Comparison of ENCODE assay signal across 17 mouse cellular contexts in the genomic region with DNA sequence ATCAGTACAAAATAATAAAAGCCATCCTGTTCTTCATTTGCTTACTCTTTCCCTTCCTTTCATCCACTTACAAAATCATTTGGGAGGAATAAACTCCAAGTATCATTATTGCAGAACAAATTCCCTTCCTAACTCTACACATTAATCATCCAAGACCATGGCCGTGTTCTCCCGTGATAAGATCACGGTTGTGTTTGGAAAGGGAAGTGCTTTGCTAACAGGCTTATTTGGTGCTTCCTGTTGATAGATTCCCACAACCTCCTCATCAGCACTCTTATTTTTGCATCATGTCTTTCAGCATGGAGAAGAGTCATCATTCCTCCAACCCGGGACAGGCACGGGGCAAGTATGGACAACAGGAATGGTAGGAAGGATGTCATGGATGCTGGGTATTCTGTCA. TPM values are rescaled to one million over a fixed set of nuclear protein-coding genes. Genes with fewer than 3 reads are reported as not detected.
"Had no signal": no experiment of that assay in that cellular context is flagged by ENCODE, and none has a peak within 500 bp of the region (broad histone marks: within the 10 kb centered on the region; RNA-seq: fewer than 3 reads in every experiment).

No protein-coding gene starts in this region.

- H3K9ac ChIP-seq: lung, embryonic 15.5 days; midbrain, embryonic 13.5 days; midbrain, embryonic 15.5 days; neural tube, embryonic 12.5 days; stomach, embryonic 15.5 days had no signal

- H3K4me1 ChIP-seq: lung, embryonic 15.5 days; neural tube, embryonic 12.5 days; stomach, embryonic 15.5 days had no signal

- H3K4me3 ChIP-seq: lung, embryonic 15.5 days; megakaryocyte, embryonic 14.5 days; midbrain, embryonic 13.5 days; midbrain, embryonic 15.5 days; neural tube, embryonic 12.5 days; stomach, embryonic 15.5 days had no signal

- DNase-seq: lung, adult 18-20 months; lung, postnatal 10 days; lung, postnatal 4 days; right cerebral cortex, postnatal 14 days; thymus, adult 2 months; thymus, postnatal 25 days; thymus, postnatal 4 days had no signal

- H3K27ac ChIP-seq: lung, embryonic 15.5 days; midbrain, embryonic 13.5 days; midbrain, embryonic 15.5 days; neural tube, embryonic 12.5 days; stomach, embryonic 15.5 days; stomach, postnatal 0 days had no signal

- H3K27me3 ChIP-seq: lung, embryonic 15.5 days; megakaryocyte, embryonic 14.5 days; midbrain, embryonic 13.5 days; midbrain, embryonic 15.5 days; neural tube, embryonic 12.5 days; stomach, embryonic 15.5 days had no signal

- H3K9me3 ChIP-seq: lung, embryonic 15.5 days; megakaryocyte, embryonic 14.5 days; midbrain, embryonic 13.5 days; midbrain, embryonic 15.5 days; neural tube, embryonic 12.5 days; stomach, embryonic 15.5 days had no signal

- H3K4me2 ChIP-seq: lung, embryonic 15.5 days; midbrain, embryonic 11.5 days; midbrain, embryonic 13.5 days; midbrain, embryonic 15.5 days; neural tube, embryonic 12.5 days; stomach, embryonic 15.5 days had no signal

- ATAC-seq: midbrain, embryonic 13.5 days; midbrain, embryonic 15.5 days had no signal

- H3K36me3 ChIP-seq: lung, embryonic 15.5 days; midbrain, embryonic 13.5 days; midbrain, embryonic 15.5 days; neural tube, embryonic 12.5 days; stomach, embryonic 15.5 days had no signal

RNA-seq across cellular contexts. Expression of a gene that starts 25.7 kb away (rescaled TPM):
- total RNA-seq: monocyte, adult 5-6 weeks; neutrophil, adult 5-6 weeks had no signal
